ENCODE assay signal across 9 mouse cellular contexts in genomic region chr5:119866277-119867235, GRCm38 (mm10). TPM values are rescaled to one million over a fixed set of nuclear protein-coding genes. Genes with fewer than 3 reads are reported as not detected.
A peak's percentile ranks its signal among the peaks of the same experiment; 100 is the strongest.
DNase-seq lines count a peak whose midpoint lies in the region; ATAC-seq and TF ChIP-seq lines count a peak whose summit lies in the region.
"Had no signal": no experiment of that assay in that cellular context is flagged by ENCODE, and none has a peak within 500 bp of the region (broad histone marks: within the 10 kb centered on the region; RNA-seq: fewer than 3 reads in every experiment).

No protein-coding gene starts in this region.

- ATAC-seq in hindbrain, embryonic 12.5 days (ENCODE audit: low FRiP score) = peak; percentile 64
- ATAC-seq in limb, embryonic 14.5 days (ENCODE audit: low FRiP score, low read depth) = peak; percentile 42; the same call in 1 of the 2 replicates
- no peak for ATAC-seq in stomach, embryonic 16.5 days (ENCODE audit: insufficient read depth, low FRiP score)

- TF ChIP-seq POLR2A in limb, embryonic 14.5 days (IDR thresholded peaks at IDR 0.05; ENCODE audit: borderline replicate concordance, extremely low read depth, insufficient read depth, insufficient read length) = no peak

- peak overlapping the region; percentile 39; the same call in 1 of the 2 replicates for H3K9ac ChIP-seq in hindbrain, embryonic 12.5 days
- H3K9ac ChIP-seq in limb, embryonic 14.5 days (ENCODE audit: low read depth, low read length, severe bottlenecking) = peak overlapping the region; percentile 34; the same call in 1 of the 2 replicates
- no peak overlapping the region for H3K9ac ChIP-seq in stomach, embryonic 16.5 days (ENCODE audit: low read length)

- H3K9me3 ChIP-seq in heart, embryonic 10.5 days = no peaks in the 10 kb centered on the region
- no peaks in the 10 kb centered on the region for H3K9me3 ChIP-seq in hindbrain, embryonic 12.5 days (replicated peaks)
- H3K9me3 ChIP-seq in limb, embryonic 14.5 days (ENCODE audit: control insufficient read depth, low read length) = no peaks in the 10 kb centered on the region
- H3K9me3 ChIP-seq in stomach, embryonic 16.5 days (replicated peaks; ENCODE audit: control insufficient read depth, low read length) = no peaks in the 10 kb centered on the region

- 47% methylated on average over 31 of the region's 31 CpGs for WGBS in heart, embryonic 10.5 days
- WGBS in hindbrain, embryonic 12.5 days = 13% methylated on average over 31 of the region's 31 CpGs
- WGBS in limb, embryonic 14.5 days = 12% methylated on average over 31 of the region's 31 CpGs
- WGBS in stomach, embryonic 16.5 days = 32% methylated on average over 31 of the region's 31 CpGs

- peaks cover 11% of the 10 kb centered on the region for H3K4me1 ChIP-seq in heart, embryonic 10.5 days
- H3K4me1 ChIP-seq in hindbrain, embryonic 12.5 days = peaks cover 13% of the 10 kb centered on the region
- peaks cover 22% of the 10 kb centered on the region for H3K4me1 ChIP-seq in limb, embryonic 14.5 days (ENCODE audit: control insufficient read depth, insufficient read depth, low read length)
- H3K4me1 ChIP-seq in stomach, embryonic 16.5 days (ENCODE audit: control insufficient read depth, insufficient read depth, low read length) = no peaks in the 10 kb centered on the region

- intact Hi-C loops in heart, postnatal 10 days (cut with DNase I) = no loop called here

- 0 out of 2 replicates have a peak overlapping the region, but pooled peaks have one; percentile 6 for H3K27ac ChIP-seq in heart, embryonic 10.5 days
- H3K27ac ChIP-seq in hindbrain, embryonic 12.5 days = no peak overlapping the region
- H3K27ac ChIP-seq in limb, embryonic 14.5 days (replicated peaks; ENCODE audit: low read depth, low read length) = peak overlapping the region; percentile 70
- no peak overlapping the region for H3K27ac ChIP-seq in stomach, embryonic 16.5 days (ENCODE audit: low read length)

- H3K27me3 ChIP-seq in heart, embryonic 10.5 days (ENCODE audit: insufficient read depth, poor library complexity, severe bottlenecking) = 0 out of 2 replicates have a peak, but pooled peaks cover 9% of the 10 kb centered on the region
- H3K27me3 ChIP-seq in hindbrain, embryonic 12.5 days = peaks cover 22% of the 10 kb centered on the region
- H3K27me3 ChIP-seq in limb, embryonic 14.5 days (ENCODE audit: control insufficient read depth, insufficient read depth, low read length) = no peaks in the 10 kb centered on the region
- peaks cover 13% of the 10 kb centered on the region for H3K27me3 ChIP-seq in stomach, embryonic 16.5 days (ENCODE audit: control insufficient read depth, insufficient read depth, low read length)
- H3K27me3 ChIP-seq: CH12.LX had no signal

- peaks cover 87% of the 10 kb centered on the region for H3K36me3 ChIP-seq in heart, embryonic 10.5 days
- H3K36me3 ChIP-seq in hindbrain, embryonic 12.5 days = no peaks in the 10 kb centered on the region
- peaks cover 29% of the 10 kb centered on the region for H3K36me3 ChIP-seq in limb, embryonic 14.5 days (ENCODE audit: control insufficient read depth, insufficient read depth, low read length)
- no peaks in the 10 kb centered on the region for H3K36me3 ChIP-seq in stomach, embryonic 16.5 days (ENCODE audit: control insufficient read depth, insufficient read depth, low read length)

- H3K4me3 ChIP-seq in heart, embryonic 10.5 days = peak overlapping the region; percentile 12; the same call in 1 of the 2 replicates
- H3K4me3 ChIP-seq in hindbrain, embryonic 12.5 days = peak overlapping the region; percentile 23
- H3K4me3 ChIP-seq in limb, embryonic 14.5 days (replicated peaks; ENCODE audit: low read length) = peak overlapping the region; percentile 15
- H3K4me3 ChIP-seq in stomach, embryonic 16.5 days (replicated peaks; ENCODE audit: low read length) = peak overlapping the region; percentile 3; the same call in 1 of the 2 replicates

- peak overlapping the region; percentile 55 for H3K4me2 ChIP-seq in hindbrain, embryonic 12.5 days (replicated peaks)
- H3K4me2 ChIP-seq in limb, embryonic 14.5 days (replicated peaks; ENCODE audit: low read depth, low read length, severe bottlenecking) = peak overlapping the region; percentile 37
- peak overlapping the region; percentile 39 for H3K4me2 ChIP-seq in stomach, embryonic 16.5 days (ENCODE audit: low read depth, low read length)

- no peak for DNase-seq in heart, embryonic 10.5 days (ENCODE audit: low spot score)
- DNase-seq in heart, postnatal 10 days = no peak
- peak; percentile 52 for DNase-seq in brain, adult 2 months (ENCODE audit: low read depth, low spot score)
- peak; percentile 72 for DNase-seq in limb, embryonic 14.5 days (ENCODE audit: low spot score)
- DNase-seq in adrenal gland, postnatal 14 days = no peak
- DNase-seq in urinary bladder, postnatal 25 days (ENCODE audit: low spot score) = no peak

RNA-seq across cellular contexts. Expression of gene Tbx5, which starts 34.1 kb away (rescaled TPM):
- polyA plus RNA-seq in heart, embryonic 10.5 days (2016; fragmentation: Nextera tagmentation; extraction: Ambion mirVana) = 41.9 and 44.2 TPM in 2 replicates
- total RNA-seq in heart, postnatal 10 days (2021) = 10 to 100 TPM; 28.0 to 32.2 TPM
- 0.09 and 0.13 TPM in 2 replicates for polyA plus RNA-seq in hindbrain, embryonic 12.5 days (2016; fragmentation: Nextera tagmentation; extraction: Ambion mirVana)
- polyA plus RNA-seq in limb, embryonic 14.5 days (2012; rRNA removed) = 36.9 and 39.3 TPM in 2 replicates
- 22.4 and 29.3 TPM in 2 replicates for polyA plus RNA-seq in limb, embryonic 14.5 days (2014; fragmentation: Nextera tagmentation; extraction: Ambion mirVana)
- polyA plus RNA-seq in stomach, embryonic 16.5 days (2015; fragmentation: Nextera tagmentation; extraction: Ambion mirVana) = 0.43 and 0.52 TPM in 2 replicates
- 2.8 and 3.5 TPM in 2 replicates for total RNA-seq in adrenal gland, postnatal 14 days (2021)
- total RNA-seq: CH12.LX had no signal

Comparison
In these comparisons a context has a peak if more than half of its experiments do, and no peak if none do; other contexts are left out.
1. DNase-seq: peak in brain, adult 2 months (single experiment) and limb, embryonic 14.5 days (single experiment); none in heart, embryonic 10.5 days (single experiment), heart, postnatal 10 days (0 of 2), adrenal gland, postnatal 14 days (single experiment) and urinary bladder, postnatal 25 days (single experiment).
2. H3K27ac ChIP-seq: peak in heart, embryonic 10.5 days (single experiment) and limb, embryonic 14.5 days (single experiment); none in hindbrain, embryonic 12.5 days (single experiment) and stomach, embryonic 16.5 days (single experiment).
3. RNA of gene Tbx5, which starts 34.1 kb away (polyA plus RNA-seq): 41.9 to 44.2 TPM in heart, embryonic 10.5 days and 22.4 to 39.3 TPM in limb, embryonic 14.5 days; 0.43 to 0.52 TPM in stomach, embryonic 16.5 days and 0.09 to 0.13 TPM in hindbrain, embryonic 12.5 days; every median in the first group is over 10 times any median in the second.
4. Peak in every context shown above with its lines, with median percentiles within 50 percentile points of each other: H3K4me3 ChIP-seq and H3K4me2 ChIP-seq.